Mouse (Mus musculus) kidney, embryonic 15.5 days (tissue): Measurements from ENCODE around the gene Poc1a. TPM values are rescaled to one million over a fixed set of nuclear protein-coding genes. Genes with fewer than 3 reads are reported as not detected.

Experiments used
- ATAC-seq: fragments of 200-750 bp; cut with Nextera tagmentation; replicated peaks from 2 replicates; pipeline ENCODE4 v1.8.0; 2017; ENCODE audit warnings: moderate TSS enrichment; ENCODE audit not compliant: low FRiP score
- H3K27ac ChIP-seq: fragments of 300-500 bp; sonication (generic); 2 replicates; pipeline ENCODE4 v1.5.1; 2015; ENCODE audit warnings: mild to moderate bottlenecking, inconsistent platforms
- H3K27me3 ChIP-seq: fragments of 300-500 bp; sonication (generic); 2 replicates; pipeline ENCODE4 v1.6.1; 2015; ENCODE audit warnings: inconsistent platforms
- H3K36me3 ChIP-seq: fragments of 300-500 bp; sonication (generic); 2 replicates; pipeline ENCODE4 v1.6.1; 2015; ENCODE audit warnings: inconsistent platforms
- H3K4me1 ChIP-seq: fragments of 300-500 bp; sonication (generic); 2 replicates; pipeline ENCODE4 v1.6.1; 2015; ENCODE audit warnings: inconsistent platforms
- H3K4me2 ChIP-seq: fragments of 300-500 bp; sonication (generic); 2 replicates; pipeline ENCODE4 v1.6.1; 2015; ENCODE audit warnings: moderate library complexity, mild to moderate bottlenecking, inconsistent platforms
- H3K4me3 ChIP-seq: fragments of 300-500 bp; sonication (generic); replicated peaks from 2 replicates; pipeline ENCODE4 v1.5.1; 2015; ENCODE audit warnings: mild to moderate bottlenecking, inconsistent platforms
- H3K9ac ChIP-seq: fragments of 300-500 bp; sonication (generic); 2 replicates; pipeline ENCODE4 v1.6.1; 2015; ENCODE audit warnings: mild to moderate bottlenecking, inconsistent platforms
- H3K9me3 ChIP-seq: fragments of 300-500 bp; sonication (generic); replicated peaks from 2 replicates; pipeline ENCODE4 v1.6.1; 2016; ENCODE audit warnings: inconsistent platforms
- WGBS: fragments of 180-500 bp; shearing (Covaris S2); methylation state at CpG from one replicate; pipeline ENCODE4 v1.1.7; 2015; ENCODE audit warnings: mixed read lengths; 5-methylcytosine and 5-hydroxymethylcytosine counted together
- polyA plus RNA-seq: library from polyadenylated mRNA; unstranded; fragments of >200 nt; fragmentation: Nextera tagmentation; extraction: Ambion mirVana; gene quantifications from 2 replicates; pipeline ENCODE4 v1.2.1, GENCODE M21; 2015

Gene Poc1a
- polyA plus RNA-seq, 1 experiment from 2014 or later, result 28.0 TPM

DNA sequence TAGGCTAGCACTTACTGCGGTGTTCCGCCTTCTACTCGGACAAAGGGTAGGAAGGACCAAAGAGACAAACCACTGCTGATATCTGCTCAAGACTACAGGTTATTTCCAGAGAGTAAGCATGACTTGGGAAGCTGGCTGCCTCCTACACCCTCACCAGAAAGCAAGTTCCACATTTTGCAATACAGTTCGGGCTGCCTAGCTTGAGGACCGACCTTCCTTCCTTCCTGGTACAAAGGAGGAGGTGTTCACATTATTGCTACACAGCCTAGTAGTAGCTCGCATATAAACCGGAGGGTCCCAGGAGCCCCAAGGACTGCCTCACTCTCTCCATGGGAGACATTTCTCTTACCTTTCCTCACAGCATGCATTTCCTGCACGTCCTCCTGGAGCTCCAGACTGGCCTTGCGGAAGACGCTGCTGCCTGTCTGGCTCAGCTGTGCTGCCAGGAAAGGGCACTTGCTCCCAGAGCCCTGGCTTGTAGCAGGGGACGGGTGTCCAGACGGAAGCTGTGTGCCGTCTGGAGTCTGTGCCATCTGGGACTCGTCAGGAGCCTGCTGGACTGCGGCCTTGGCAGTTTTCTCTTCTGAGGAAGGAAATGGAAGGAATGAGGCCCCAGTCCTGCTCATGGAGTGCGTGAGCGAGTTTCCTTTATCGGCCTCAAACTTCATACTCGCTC lies 37.9 kb upstream of the Poc1a start:
- Histone ChIP-seq H3K4me2 (no peak overlapping the region), H3K4me1 (peaks cover 28% of the 10 kb centered on the region), H3K9ac (no peak overlapping the region), H3K36me3 (peaks cover 61% of the 10 kb centered on the region), H3K27ac (peak overlapping the region; percentile 48), H3K9me3 (no peaks in the 10 kb centered on the region), H3K27me3 (no peaks in the 10 kb centered on the region), H3K4me3 (no peak overlapping the region)
- ATAC-seq, result no peak
- 55% methylated on average over 19 of the region's 19 CpGs for WGBS

GRCm38 (mm10) chr9:106249550-106249949 lies 31.3 kb upstream of the Poc1a start:
- no peaks in the 10 kb centered on the region for H3K27me3 ChIP-seq
- no peak overlapping the region for H3K4me2 ChIP-seq
- H3K9ac ChIP-seq, result no peak overlapping the region
- H3K27ac ChIP-seq, result 0 out of 2 replicates have a peak overlapping the region, but pooled peaks have one; percentile 4
- H3K4me3 ChIP-seq, result no peak overlapping the region
- peaks cover 7% of the 10 kb centered on the region for H3K36me3 ChIP-seq
- H3K9me3 ChIP-seq, result no peaks in the 10 kb centered on the region
- WGBS, result 84% methylated on average over 11 of the region's 11 CpGs
- H3K4me1 ChIP-seq, result peaks cover 44% of the 10 kb centered on the region
- no peak for ATAC-seq

DNA sequence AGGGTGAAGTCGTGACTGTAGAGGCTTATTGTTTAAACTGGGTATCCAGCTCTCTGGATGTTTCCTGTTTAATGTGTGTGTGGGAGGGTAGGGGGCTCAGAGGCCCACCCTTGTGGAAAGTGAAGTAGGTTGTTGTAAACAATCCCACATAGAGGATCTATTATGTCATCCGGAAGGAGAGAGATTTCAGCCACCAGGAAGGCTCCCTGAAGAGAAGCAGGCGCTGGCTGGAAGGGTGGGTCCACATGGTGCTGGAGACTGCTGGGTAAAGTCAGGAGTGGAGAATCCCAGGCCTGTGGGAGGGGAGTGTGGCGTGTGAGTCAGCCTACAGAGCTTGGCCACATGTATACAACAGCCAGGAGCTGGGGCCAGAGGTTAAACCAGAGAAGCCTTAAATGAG lies 30.6 kb upstream of the Poc1a start:
- Histone ChIP-seq H3K4me2 (no peak overlapping the region), H3K9ac (no peak overlapping the region), H3K4me3 (no peak overlapping the region), H3K27ac (0 out of 2 replicates have a peak overlapping the region, but pooled peaks have one; percentile 4), H3K36me3 (peaks cover 2% of the 10 kb centered on the region), H3K27me3 (no peaks in the 10 kb centered on the region), H3K4me1 (peaks cover 39% of the 10 kb centered on the region), H3K9me3 (no peaks in the 10 kb centered on the region)
- no peak for ATAC-seq
- WGBS, result 31% methylated on average over 4 of the region's 4 CpGs

- Histone ChIP-seq H3K4me1 (peaks cover 35% of the 10 kb centered on the region), H3K36me3 (no peaks in the 10 kb centered on the region), H3K27me3 (no peaks in the 10 kb centered on the region), H3K27ac (no peak overlapping the region), H3K9ac (no peak overlapping the region), H3K4me2 (no peak overlapping the region), H3K4me3 (no peak overlapping the region), H3K9me3 (no peaks in the 10 kb centered on the region)
- 46% methylated on average over 8 of the region's 8 CpGs for WGBS
- no peak for ATAC-seq
Measured at GRCm38 (mm10) chr9:106251066-106251465, 29.8 kb upstream of the Poc1a start.

GRCm38 (mm10) chr9:106254001-106254400 lies 26.9 kb upstream of the Poc1a start:
- Histone ChIP-seq H3K36me3 (no peaks in the 10 kb centered on the region), H3K4me1 (peaks cover 17% of the 10 kb centered on the region), H3K27me3 (no peaks in the 10 kb centered on the region), H3K9ac (no peak overlapping the region), H3K9me3 (no peaks in the 10 kb centered on the region), H3K4me2 (no peak overlapping the region), H3K27ac (no peak overlapping the region), H3K4me3 (no peak overlapping the region)
- 74% methylated on average over 2 of the region's 2 CpGs for WGBS
- ATAC-seq, result no peak

DNA sequence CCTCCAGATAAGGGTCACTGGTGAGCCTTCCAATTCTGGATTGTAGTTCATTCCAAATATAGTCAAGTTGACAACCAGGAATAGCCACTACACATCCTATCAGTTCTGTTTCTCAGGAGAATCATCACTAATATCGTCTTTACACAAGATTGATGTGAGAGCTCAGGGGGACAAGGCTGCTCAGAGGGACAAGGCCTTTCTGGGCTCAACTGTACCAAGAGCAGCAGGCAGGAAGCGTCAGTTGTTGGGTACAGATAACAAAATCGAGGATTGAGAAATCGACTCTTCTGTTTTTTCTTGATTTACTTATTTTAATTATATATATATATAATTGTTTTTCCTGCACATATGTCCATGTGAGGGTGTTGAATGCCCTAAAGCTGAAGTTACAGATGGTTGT lies 22.4 kb upstream of the Poc1a start:
- ATAC-seq, result no peak
- no peak overlapping the region for H3K27ac ChIP-seq
- H3K4me2 ChIP-seq, result no peak overlapping the region
- H3K4me1 ChIP-seq, result no peaks in the 10 kb centered on the region
- WGBS, result 87% methylated on average over 4 of the region's 4 CpGs
- H3K4me3 ChIP-seq, result no peak overlapping the region
- no peaks in the 10 kb centered on the region for H3K27me3 ChIP-seq
- no peaks in the 10 kb centered on the region for H3K36me3 ChIP-seq
- H3K9me3 ChIP-seq, result no peaks in the 10 kb centered on the region
- no peak overlapping the region for H3K9ac ChIP-seq

GRCm38 (mm10) chr9:106258990-106259389 lies 21.9 kb upstream of the Poc1a start:
- no peaks in the 10 kb centered on the region for H3K9me3 ChIP-seq
- no peaks in the 10 kb centered on the region for H3K36me3 ChIP-seq
- H3K9ac ChIP-seq, result no peak overlapping the region
- 74% methylated on average over 5 of the region's 5 CpGs for WGBS
- no peaks in the 10 kb centered on the region for H3K4me1 ChIP-seq
- H3K27ac ChIP-seq, result no peak overlapping the region
- no peak overlapping the region for H3K4me3 ChIP-seq
- no peaks in the 10 kb centered on the region for H3K27me3 ChIP-seq
- no peak overlapping the region for H3K4me2 ChIP-seq
- no peak for ATAC-seq

DNA sequence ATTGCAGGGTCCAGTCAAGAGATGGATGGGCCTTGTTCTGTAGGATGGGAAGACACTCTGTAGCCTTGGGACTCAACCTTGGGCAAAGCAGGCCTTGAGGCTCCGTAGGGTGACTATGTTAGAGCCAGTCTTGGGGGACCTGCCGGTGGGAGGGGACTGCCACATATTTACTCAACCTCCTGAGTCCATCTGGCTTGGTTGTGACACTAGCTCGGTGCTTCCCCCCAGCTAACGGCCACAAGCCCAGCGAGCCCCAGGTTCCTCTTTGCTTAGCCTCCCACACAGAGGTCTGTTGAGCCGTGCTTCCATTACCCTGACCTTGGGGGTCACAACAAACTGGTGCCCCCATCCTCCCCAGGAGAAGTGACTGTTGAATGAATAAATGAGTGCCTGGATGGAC lies 19.8 kb upstream of the Poc1a start:
- Histone ChIP-seq H3K36me3 (no peaks in the 10 kb centered on the region), H3K4me1 (no peaks in the 10 kb centered on the region), H3K4me2 (no peak overlapping the region), H3K27ac (no peak overlapping the region), H3K27me3 (no peaks in the 10 kb centered on the region), H3K9ac (no peak overlapping the region), H3K4me3 (no peak overlapping the region), H3K9me3 (no peaks in the 10 kb centered on the region)
- 69% methylated on average over 6 of the region's 6 CpGs for WGBS
- ATAC-seq, result no peak

DNA sequence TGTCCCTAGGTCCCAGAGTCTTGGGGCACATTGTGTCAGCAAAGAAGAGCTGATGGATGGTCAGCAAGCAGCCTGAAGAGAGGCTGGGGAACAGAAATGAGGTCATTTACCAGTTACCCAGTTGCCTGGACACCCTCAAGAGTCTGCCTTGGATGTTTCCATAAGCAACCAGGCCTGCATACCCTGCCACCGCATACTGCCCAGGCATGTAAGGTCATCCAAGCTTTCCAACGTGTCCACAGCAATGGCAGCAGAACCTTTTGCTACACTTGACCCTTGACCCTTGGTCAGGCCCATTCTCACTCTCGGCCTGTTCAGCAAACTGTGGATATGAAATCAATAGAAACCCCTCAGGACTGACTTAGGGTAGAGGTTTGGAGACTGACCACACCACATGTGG lies 19.4 kb upstream of the Poc1a start:
- Histone ChIP-seq H3K27me3 (no peaks in the 10 kb centered on the region), H3K9me3 (no peaks in the 10 kb centered on the region), H3K4me1 (no peaks in the 10 kb centered on the region), H3K4me3 (no peak overlapping the region), H3K9ac (no peak overlapping the region), H3K4me2 (no peak overlapping the region), H3K36me3 (no peaks in the 10 kb centered on the region), H3K27ac (no peak overlapping the region)
- no peak for ATAC-seq
- 81% methylated on average over 3 of the region's 3 CpGs for WGBS

- no peaks in the 10 kb centered on the region for H3K36me3 ChIP-seq
- no peak overlapping the region for H3K9ac ChIP-seq
- H3K4me2 ChIP-seq, result no peak overlapping the region
- H3K27ac ChIP-seq, result no peak overlapping the region
- H3K4me1 ChIP-seq, result no peaks in the 10 kb centered on the region
- no peaks in the 10 kb centered on the region for H3K9me3 ChIP-seq
- 87% methylated on average over 3 of the region's 3 CpGs for WGBS
- no peak overlapping the region for H3K4me3 ChIP-seq
- no peak for ATAC-seq
- no peaks in the 10 kb centered on the region for H3K27me3 ChIP-seq
Measured at GRCm38 (mm10) chr9:106262075-106262474, 18.8 kb upstream of the Poc1a start.

- 72% methylated on average over 9 of the region's 9 CpGs for WGBS
- H3K4me2 ChIP-seq, result no peak overlapping the region
- H3K27me3 ChIP-seq, result no peaks in the 10 kb centered on the region
- H3K36me3 ChIP-seq, result no peaks in the 10 kb centered on the region
- no peak overlapping the region for H3K27ac ChIP-seq
- no peak for ATAC-seq
- H3K4me3 ChIP-seq, result no peak overlapping the region
- no peak overlapping the region for H3K9ac ChIP-seq
- H3K9me3 ChIP-seq, result no peaks in the 10 kb centered on the region
- H3K4me1 ChIP-seq, result peaks cover 4% of the 10 kb centered on the region; the same call in 1 of the 2 replicates
Measured at GRCm38 (mm10) chr9:106263381-106263924, 17.4 kb upstream of the Poc1a start.

DNA sequence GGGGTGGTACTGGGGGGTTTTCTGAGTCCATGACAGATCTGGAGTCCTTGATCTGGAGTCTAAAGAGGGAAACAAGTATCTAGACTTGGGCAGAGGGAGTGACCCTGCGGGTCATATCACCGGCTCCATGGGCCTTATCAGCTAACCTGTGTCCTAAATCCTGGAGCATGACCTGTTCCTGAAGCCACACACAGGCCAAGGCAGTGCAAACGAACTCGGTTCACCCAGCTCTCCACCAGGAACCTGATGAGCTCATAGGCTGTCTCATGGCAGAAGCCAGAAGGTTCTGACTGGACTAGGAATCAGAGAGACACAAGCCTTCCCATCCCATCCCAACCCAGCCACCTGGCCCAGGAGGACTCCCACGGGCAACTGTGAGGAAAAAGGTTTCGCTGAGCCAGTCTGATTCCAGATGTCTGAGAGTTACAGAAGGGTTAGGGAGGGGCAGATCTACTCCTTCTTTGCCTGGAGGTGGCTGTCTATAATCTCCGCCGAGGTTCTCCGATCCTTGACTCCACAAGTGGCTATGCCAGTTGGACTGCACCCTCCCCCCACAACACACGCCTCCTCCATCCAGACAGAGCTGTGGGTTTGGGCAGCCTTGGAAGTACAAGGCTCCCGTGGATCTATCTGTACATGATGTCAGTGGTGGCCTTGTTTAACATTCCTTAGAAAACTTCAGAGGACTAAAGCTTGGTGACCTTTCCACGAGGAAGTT lies 15.3 kb upstream of the Poc1a start:
- H3K9ac ChIP-seq, result no peak overlapping the region
- 77% methylated on average over 12 of the region's 12 CpGs for WGBS
- ATAC-seq, result no peak
- no peaks in the 10 kb centered on the region for H3K36me3 ChIP-seq
- peaks cover 8% of the 10 kb centered on the region; the same call in 1 of the 2 replicates for H3K4me1 ChIP-seq
- no peak overlapping the region for H3K4me2 ChIP-seq
- H3K4me3 ChIP-seq, result no peak overlapping the region
- no peaks in the 10 kb centered on the region for H3K9me3 ChIP-seq
- no peaks in the 10 kb centered on the region for H3K27me3 ChIP-seq
- no peak overlapping the region for H3K27ac ChIP-seq
